Mouse (Mus musculus) hindbrain, postnatal 0 days (tissue): ENCODE measurements around the gene Zbtb20. TPM values are rescaled to one million over a fixed set of nuclear protein-coding genes. Genes with fewer than 3 reads are reported as not detected.

ENCODE experiments used
- ATAC-seq: fragments of 200-750 bp; cut with Nextera tagmentation; 2 replicates; pipeline ENCODE4 v1.8.0; 2017; ENCODE audit warnings: mild to moderate bottlenecking, moderate TSS enrichment, moderate library complexity
- DNase-seq: peaks from one replicate; pipeline ENCODE4 v3.0.0-alpha.2; 2015; ENCODE audit warnings: low spot score
- H3K27ac ChIP-seq: fragments of 300-500 bp; sonication (generic); 2 replicates; pipeline ENCODE4 v1.5.1; 2014; ENCODE audit warnings: mild to moderate bottlenecking
- H3K27me3 ChIP-seq: fragments of 300-500 bp; sonication (generic); 2 replicates; pipeline ENCODE4 v1.6.1; 2014; ENCODE audit warnings: low read length, mixed read lengths; ENCODE audit not compliant: insufficient read depth
- H3K36me3 ChIP-seq: fragments of 300-500 bp; sonication (generic); 2 replicates; pipeline ENCODE4 v1.6.1; 2014; ENCODE audit warnings: low read length, mixed read lengths; ENCODE audit not compliant: insufficient read depth
- H3K4me1 ChIP-seq: fragments of 300-500 bp; sonication (generic); 2 replicates; pipeline ENCODE4 v1.6.1; 2014; ENCODE audit warnings: antibody characterized with exemption, low read length, mixed read lengths; ENCODE audit not compliant: insufficient read depth
- H3K4me2 ChIP-seq: fragments of 300-500 bp; sonication (generic); 2 replicates; pipeline ENCODE4 v1.6.1; 2014; ENCODE audit warnings: low read depth, mild to moderate bottlenecking, low read length, moderate library complexity, mixed read lengths
- H3K4me3 ChIP-seq: fragments of 300-500 bp; sonication (generic); 2 replicates; pipeline ENCODE4 v1.5.1; 2014; ENCODE audit warnings: low read length
- H3K9ac ChIP-seq: fragments of 300-500 bp; sonication (generic); replicated peaks from 2 replicates; pipeline ENCODE4 v1.6.1; 2014; ENCODE audit warnings: mild to moderate bottlenecking, low read length, moderate library complexity, mixed read lengths
- H3K9me3 ChIP-seq: fragments of 300-500 bp; sonication (generic); 2 replicates; pipeline ENCODE4 v1.6.1; 2016; ENCODE audit warnings: low read length, mixed read lengths
- CTCF ChIP-seq: IDR thresholded peaks from 2 replicates; pipeline ENCODE4 v1.5.1; 2016; ENCODE audit warnings: antibody characterized with exemption, control low read depth, low read depth
- WGBS: fragments of 180-500 bp; shearing (Covaris S2); extraction: QIAGEN DNeasy Blood & Tissue Kit; methylation state at CpG from one replicate; pipeline ENCODE4 v1.1.7; 2014; 5-methylcytosine and 5-hydroxymethylcytosine counted together
- polyA plus RNA-seq: library from polyadenylated mRNA; unstranded; fragments of >200 nt; fragmentation: Nextera tagmentation; extraction: Ambion mirVana; gene quantifications from 2 replicates; pipeline ENCODE4 v1.2.1, GENCODE M21; 2015
- total RNA-seq: library from RNA; depleted of rRNA; stranded (reverse); fragments of >200 nt; gene quantifications from 2 replicates; pipeline ENCODE4 v1.2.3, GENCODE M21; 2014

The Zbtb20 gene
- total and polyA plus RNA-seq, 2 experiments from 2014 or later = 35.2 to 38.0 TPM

DNA sequence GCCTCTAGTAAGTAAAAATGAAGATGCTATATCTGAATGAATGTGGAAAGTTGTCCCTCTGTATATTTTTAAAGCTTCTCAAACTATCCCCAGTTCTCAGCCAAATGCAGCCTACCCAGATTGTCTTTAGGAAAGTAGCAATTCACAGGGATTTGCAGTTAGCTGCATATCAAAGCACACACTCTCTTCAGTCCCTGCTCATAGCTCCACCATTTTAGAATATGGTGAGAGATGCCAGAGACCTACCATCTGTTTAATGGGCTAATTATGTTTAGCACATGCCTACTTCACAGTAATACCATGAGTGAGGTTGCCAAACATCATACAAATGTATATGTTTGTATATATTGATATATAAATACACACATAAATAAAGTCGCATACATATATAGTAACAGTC, 676.8 kb downstream of the Zbtb20 start:
- TF ChIP-seq CTCF = no peak
- Histone ChIP-seq H3K9me3 (no peaks in the 10 kb centered on the region), H3K4me1 (peaks cover 8% of the 10 kb centered on the region; the same call in 1 of the 2 replicates), H3K27ac (no peak overlapping the region), H3K4me2 (no peak overlapping the region), H3K27me3 (no peaks in the 10 kb centered on the region), H3K9ac (no peak overlapping the region), H3K36me3 (no peaks in the 10 kb centered on the region), H3K4me3 (no peak overlapping the region)
- DNase-seq (no peak), ATAC-seq (no peak)
- 98% methylated on average over 1 of the region's 1 CpGs for WGBS

DNA sequence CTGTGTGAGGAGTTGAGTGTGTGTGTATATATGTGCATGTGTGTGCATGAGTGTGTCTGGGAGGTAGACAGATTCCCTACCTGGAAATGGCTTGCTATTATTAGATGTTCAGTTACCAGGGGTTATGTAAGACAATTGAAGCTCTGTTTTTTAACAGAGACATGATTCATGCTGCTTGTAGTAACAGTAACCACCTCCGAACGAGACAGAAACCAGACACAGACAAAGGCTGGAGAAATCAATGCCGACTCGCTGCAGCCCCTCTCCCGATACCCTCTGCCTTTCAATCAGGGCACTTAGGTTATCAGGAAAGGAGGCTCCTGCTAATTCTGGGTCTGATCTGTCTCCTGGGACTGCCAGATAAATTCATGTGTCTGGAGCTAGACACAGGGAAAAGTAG, 681.7 kb downstream of the Zbtb20 start:
- 42% methylated on average over 5 of the region's 5 CpGs for WGBS
- H3K27ac ChIP-seq = no peak overlapping the region
- no peak for ATAC-seq

DNA sequence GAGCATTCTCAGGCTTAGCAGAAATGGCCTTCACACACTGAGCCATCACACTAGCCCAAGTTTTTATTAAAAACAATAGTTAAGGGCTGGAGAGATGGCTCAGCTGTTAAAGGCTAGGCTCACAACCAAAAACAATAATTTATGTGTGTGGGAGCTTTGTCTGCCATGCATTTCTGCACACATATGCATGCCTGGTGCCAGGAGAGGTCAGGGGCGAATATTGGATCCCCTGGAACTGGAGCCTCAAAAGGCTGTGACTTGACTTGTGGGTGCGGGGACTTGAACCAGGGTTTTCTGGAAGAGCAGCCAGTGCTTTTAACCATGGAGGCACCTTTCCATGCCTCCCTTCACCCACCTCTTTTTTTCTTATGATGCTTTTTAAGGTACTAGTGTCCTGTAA, 685.6 kb downstream of the Zbtb20 start:
- Histone ChIP-seq H3K4me1 (no peaks in the 10 kb centered on the region), H3K27ac (no peak overlapping the region), H3K27me3 (no peaks in the 10 kb centered on the region), H3K36me3 (no peaks in the 10 kb centered on the region), H3K9ac (no peak overlapping the region), H3K9me3 (no peaks in the 10 kb centered on the region), H3K4me2 (no peak overlapping the region), H3K4me3 (no peak overlapping the region)
- DNase-seq = no peak
- no peak for ATAC-seq
- 90% methylated on average over 2 of the region's 2 CpGs for WGBS
- no peak for TF ChIP-seq CTCF

More for the DNA sequence above, 681.7 kb downstream of the Zbtb20 start:
- no peaks in the 10 kb centered on the region for H3K9me3 ChIP-seq
- H3K4me1 ChIP-seq = no peaks in the 10 kb centered on the region
- no peaks in the 10 kb centered on the region for H3K27me3 ChIP-seq
- no peaks in the 10 kb centered on the region for H3K36me3 ChIP-seq
- 0 out of 2 replicates have a peak overlapping the region, but pooled peaks have one; percentile 8 for H3K4me2 ChIP-seq
- no peak overlapping the region for H3K4me3 ChIP-seq
- DNase-seq = peak; percentile 23
- H3K9ac ChIP-seq = peak overlapping the region; percentile 33; the same call in 1 of the 2 replicates
- no peak for TF ChIP-seq CTCF

DNA sequence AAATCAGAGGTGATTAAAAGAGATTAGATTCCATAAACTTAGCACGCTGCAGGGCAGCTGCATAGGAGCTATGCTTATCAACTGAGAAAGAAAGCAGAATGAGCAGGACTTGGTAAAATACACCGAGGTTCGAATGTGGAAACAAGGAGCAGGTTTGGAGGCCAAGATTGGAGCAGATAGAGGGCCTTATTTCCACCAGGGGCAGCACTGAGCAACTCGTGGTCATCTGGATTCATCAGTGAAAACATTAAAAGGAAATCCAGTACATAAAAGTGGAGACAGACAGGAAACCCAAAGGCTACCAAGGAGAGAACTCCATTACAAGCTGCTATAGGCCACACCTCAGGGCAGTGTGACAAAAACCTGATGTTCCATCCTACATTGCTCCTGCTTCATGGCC, 686.3 kb downstream of the Zbtb20 start:
- Histone ChIP-seq H3K36me3 (no peaks in the 10 kb centered on the region), H3K4me2 (no peak overlapping the region), H3K4me3 (no peak overlapping the region), H3K9ac (no peak overlapping the region), H3K9me3 (no peaks in the 10 kb centered on the region), H3K27ac (no peak overlapping the region), H3K4me1 (no peaks in the 10 kb centered on the region), H3K27me3 (no peaks in the 10 kb centered on the region)
- ATAC-seq (no peak), DNase-seq (no peak)
- WGBS = 92% methylated on average over 4 of the region's 4 CpGs
- peak; percentile 49 for TF ChIP-seq CTCF

DNA sequence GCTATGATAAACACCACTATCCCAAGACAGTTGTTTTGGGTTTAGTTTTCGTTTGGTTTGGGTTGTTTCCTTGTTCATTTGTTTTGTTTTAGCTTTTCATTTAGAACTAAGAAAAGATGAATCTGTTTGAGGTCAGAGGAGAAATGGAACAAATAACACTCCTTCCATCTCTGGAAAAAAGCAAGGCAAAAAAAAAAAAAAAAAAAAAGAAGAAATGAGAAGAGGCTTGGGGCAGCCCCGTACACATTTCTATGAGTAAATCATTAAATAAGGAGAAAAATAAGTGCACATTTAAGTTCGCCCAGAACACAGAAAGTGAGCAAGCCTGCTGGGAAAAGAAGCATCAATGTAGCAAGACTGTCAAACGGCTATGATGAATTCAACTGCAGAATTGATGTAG, 690.2 kb downstream of the Zbtb20 start:
- 76% methylated on average over 4 of the region's 4 CpGs for WGBS
- no peak overlapping the region for H3K4me2 ChIP-seq
- no peak overlapping the region for H3K9ac ChIP-seq
- no peaks in the 10 kb centered on the region for H3K9me3 ChIP-seq
- no peaks in the 10 kb centered on the region for H3K36me3 ChIP-seq
- ATAC-seq (no peak), DNase-seq (no peak)
- no peaks in the 10 kb centered on the region for H3K4me1 ChIP-seq
- no peak overlapping the region for H3K4me3 ChIP-seq
- TF ChIP-seq CTCF = no peak
- no peak overlapping the region for H3K27ac ChIP-seq
- H3K27me3 ChIP-seq = no peaks in the 10 kb centered on the region

DNA sequence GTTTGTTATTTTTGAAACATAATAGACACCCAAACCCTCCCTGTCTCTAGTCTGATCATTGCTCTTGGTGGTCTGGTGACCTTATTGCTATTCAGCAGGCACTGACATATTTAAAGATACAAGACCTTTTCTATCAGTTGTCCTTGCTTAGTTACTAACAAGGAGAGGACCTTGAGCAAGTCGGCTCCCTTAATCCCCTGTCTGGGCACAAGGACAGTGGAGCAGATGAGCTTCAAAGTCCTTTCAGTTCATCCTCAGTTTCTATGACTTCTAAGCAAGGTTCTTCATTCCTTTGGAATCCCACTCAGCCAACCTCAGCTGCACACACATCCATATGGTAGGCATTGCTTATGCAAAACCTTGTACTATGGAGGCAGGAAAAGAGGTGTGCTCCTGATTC, 690.8 kb downstream of the Zbtb20 start:
- 85% methylated on average over 1 of the region's 1 CpGs for WGBS
- no peak overlapping the region for H3K27ac ChIP-seq
- TF ChIP-seq CTCF = no peak

DNA sequence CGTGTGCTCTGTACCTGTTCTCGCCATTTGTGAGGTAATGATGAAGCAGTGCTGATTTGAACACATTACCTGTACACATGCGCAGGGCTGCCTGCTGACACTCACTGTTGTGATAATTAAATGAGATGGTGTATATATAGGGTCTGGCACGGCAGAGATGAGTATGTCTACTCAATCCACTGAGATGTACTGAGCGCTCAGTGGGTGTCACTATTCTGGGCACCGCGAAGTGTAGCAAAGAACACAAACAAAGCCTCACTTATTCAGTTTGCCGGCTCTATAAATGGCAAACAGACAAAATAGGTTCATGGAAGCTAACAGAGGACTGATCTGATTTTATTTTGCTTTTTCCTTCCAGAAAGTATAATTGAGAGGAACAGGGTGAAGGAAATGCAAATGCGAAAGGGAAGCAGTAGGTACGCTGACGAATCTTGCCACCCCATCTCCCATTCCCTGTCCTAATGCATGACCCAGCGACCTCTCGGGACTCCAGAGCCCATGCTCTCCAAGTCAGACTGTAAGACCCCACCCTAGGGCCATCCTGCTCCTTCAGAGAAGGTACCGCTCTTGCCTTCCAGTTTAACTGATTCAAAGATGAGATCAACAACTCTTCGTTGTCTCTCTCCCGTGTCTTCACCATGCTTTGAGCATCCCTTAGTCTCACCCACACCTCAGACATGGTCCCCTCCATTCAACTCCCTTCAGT, 695.8 kb downstream of the Zbtb20 start:
- no peak for TF ChIP-seq CTCF
- DNase-seq (no peak), ATAC-seq (no peak)
- no peaks in the 10 kb centered on the region for H3K27me3 ChIP-seq
- no peaks in the 10 kb centered on the region for H3K9me3 ChIP-seq
- H3K36me3 ChIP-seq = 0 out of 2 replicates have a peak, but pooled peaks cover 3% of the 10 kb centered on the region
- no peak overlapping the region for H3K4me2 ChIP-seq
- H3K4me3 ChIP-seq = no peak overlapping the region
- H3K27ac ChIP-seq = no peak overlapping the region
- 87% methylated on average over 16 of the region's 16 CpGs for WGBS
- no peaks in the 10 kb centered on the region for H3K4me1 ChIP-seq
- H3K9ac ChIP-seq = no peak overlapping the region

More for the DNA sequence above, 690.8 kb downstream of the Zbtb20 start:
- DNase-seq = no peak
- H3K4me2 ChIP-seq = no peak overlapping the region
- no peaks in the 10 kb centered on the region for H3K27me3 ChIP-seq
- no peaks in the 10 kb centered on the region for H3K4me1 ChIP-seq
- H3K9ac ChIP-seq = no peak overlapping the region
- 0 out of 2 replicates have a peak, but pooled peaks cover 3% of the 10 kb centered on the region for H3K36me3 ChIP-seq
- H3K9me3 ChIP-seq = no peaks in the 10 kb centered on the region
- ATAC-seq = no peak
- no peak overlapping the region for H3K4me3 ChIP-seq
